Mouse (Mus musculus) ES-Bruce4 (cell line): Measurements from ENCODE around the gene Zfp512b.

Source experiments
- CTCF ChIP-seq: IDR thresholded peaks from one replicate; pipeline ENCODE4 v1.8.1; 2011; ENCODE audit warnings: low read depth, low read length
- POLR2A ChIP-seq: IDR thresholded peaks from one replicate; pipeline ENCODE4 v1.8.1; 2011; ENCODE audit warnings: low read length; ENCODE audit not compliant: insufficient read depth

DNA sequence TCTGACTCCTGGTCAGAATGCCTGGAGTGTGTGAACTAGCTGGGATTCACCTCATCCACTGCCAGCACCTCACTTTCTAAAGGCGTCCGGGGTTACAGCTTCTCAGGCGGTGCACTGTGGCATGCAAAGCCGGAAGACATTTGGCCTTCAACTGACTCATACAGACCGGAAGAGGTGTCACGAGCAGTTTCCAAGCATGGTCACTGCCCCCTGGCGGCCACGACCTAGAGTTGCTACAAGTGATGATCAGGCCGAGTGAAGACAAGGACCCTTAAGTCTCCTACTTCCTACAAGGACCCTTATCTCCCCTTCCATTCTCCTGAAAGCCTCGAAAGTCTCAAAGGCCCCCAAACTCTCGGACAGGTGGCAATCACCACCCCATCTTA lies 11.6 kb downstream of the Zfp512b start:
- TF ChIP-seq POLR2A = no peak
- TF ChIP-seq CTCF = peak; percentile 92
